Mouse (Mus musculus) testis, adult 2 months (tissue): ENCODE measurements at regions not wholly inside any gene's neighbourhood (a gene's known extent, or its start where the extent isn't known, plus 50 kb on each side); places are given as distances from the start of the nearest gene placed in this dataset.

Experiments
- CTCF ChIP-seq: fragments of 200-500 bp; IDR thresholded peaks from 2 replicates; pipeline ENCODE4 v1.5.1; 2012; ENCODE audit warnings: low read depth, mild to moderate bottlenecking, inconsistent platforms, low read length, moderate library complexity; ENCODE audit not compliant: control insufficient read depth, insufficient read depth, insufficient replicate concordance
- POLR2A ChIP-seq: fragments of 200-500 bp; IDR thresholded peaks from 2 replicates; pipeline ENCODE4 v1.6.1; 2012; ENCODE audit warnings: low read depth, mild to moderate bottlenecking, inconsistent platforms, low read length, moderate library complexity; ENCODE audit not compliant: control insufficient read depth

DNA sequence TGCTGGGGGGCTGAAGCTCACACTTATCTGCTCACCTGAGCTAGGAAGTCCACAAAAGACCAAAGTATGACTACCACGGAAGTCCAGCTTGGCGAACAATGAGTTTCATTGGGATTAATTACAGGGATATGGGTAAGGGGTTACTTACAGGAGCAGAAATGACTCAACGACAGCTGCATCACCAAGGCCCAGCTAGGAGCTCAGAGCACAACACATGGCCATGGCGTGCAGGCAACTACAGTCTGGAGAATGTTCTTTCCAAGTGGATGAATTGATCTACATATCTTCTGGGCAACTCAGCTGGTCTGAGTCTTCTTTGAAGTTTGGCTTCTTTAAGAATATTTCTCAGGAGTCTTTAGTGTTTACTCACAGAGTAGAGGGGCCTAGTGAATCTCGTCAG, 86.3 kb upstream of the Pcgf5 start:
- TF ChIP-seq POLR2A (no peak), CTCF (no peak)
